Mouse (Mus musculus): ENCODE data around the gene Dkkl1. TPM values are rescaled to one million over a fixed set of nuclear protein-coding genes. Genes with fewer than 3 reads are reported as not detected.

Dkkl1 gene
- polyA plus RNA-seq, 1 experiment: 4.2 TPM

DNA sequence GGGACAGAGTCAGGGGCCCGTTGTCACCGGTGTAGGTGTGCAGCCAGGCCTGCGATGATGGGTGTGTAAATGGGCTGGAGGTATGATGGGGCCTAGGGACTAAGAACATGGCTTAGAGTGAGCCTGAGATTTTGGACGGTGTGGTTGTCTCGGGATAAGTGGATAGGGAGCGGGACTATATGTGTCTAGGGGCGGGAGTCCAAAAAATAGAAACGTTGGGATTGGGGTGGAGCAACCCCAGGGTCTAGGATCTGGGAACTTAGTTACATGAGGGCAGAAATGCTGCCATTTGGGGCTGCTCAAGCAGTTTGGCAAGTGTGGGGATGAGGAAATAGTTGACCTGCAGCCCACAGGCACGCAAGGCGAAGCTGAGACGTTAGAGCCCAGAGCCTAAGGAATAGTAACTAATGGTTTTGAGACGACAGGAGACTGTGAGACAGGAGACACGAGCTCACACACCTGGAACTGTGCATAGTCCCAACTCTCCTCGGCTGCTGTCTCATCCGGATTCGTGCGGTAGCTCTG, 23.8 kb upstream of the Dkkl1 start:
- H3K27ac ChIP-seq (ENCODE audit: insufficient read depth, low read length): peak overlapping the region; percentile 10

GRCm38 (mm10) chr7:45234922-45235571, 23.1 kb upstream of the Dkkl1 start:
- Histone ChIP-seq H3K9ac (ENCODE audit: low read depth, poor library complexity, severe bottlenecking) (peak overlapping the region; percentile 4; the same call in 1 of the 2 replicates), H3K27me3 (ENCODE audit: control insufficient read depth, insufficient read depth, low read length, poor library complexity, severe bottlenecking) (no peaks in the 10 kb centered on the region), H3K4me1 (ENCODE audit: control insufficient read depth, insufficient read depth, low read length) (peaks cover 2% of the 10 kb centered on the region), H3K9me3 (replicated peaks; ENCODE audit: control insufficient read depth, insufficient read depth, low read length, poor library complexity, severe bottlenecking) (no peaks in the 10 kb centered on the region), H3K27ac (ENCODE audit: insufficient read depth, low read length) (peak overlapping the region; percentile 21), H3K4me3 (ENCODE audit: low read depth, low read length) (peak overlapping the region; percentile 51), H3K36me3 (ENCODE audit: control insufficient read depth, insufficient read depth, low read length, poor library complexity, severe bottlenecking) (0 out of 2 replicates have a peak, but pooled peaks cover 5% of the 10 kb centered on the region)
- TF ChIP-seq CTCF (IDR thresholded peaks at IDR 0.05; ENCODE audit: low read depth, low read length): no peak
- TF ChIP-seq POLR2A (IDR thresholded peaks at IDR 0.05; ENCODE audit: insufficient read depth, low read length): peak; percentile 87
- no peak for TF ChIP-seq EP300 (IDR thresholded peaks at IDR 0.05; ENCODE audit: insufficient read depth, low read depth, low read length)

More for the DNA sequence above, 23.8 kb upstream of the Dkkl1 start:
- 0 out of 2 replicates have a peak, but pooled peaks cover 5% of the 10 kb centered on the region for H3K36me3 ChIP-seq (ENCODE audit: control insufficient read depth, insufficient read depth, low read length, poor library complexity, severe bottlenecking)
- H3K4me1 ChIP-seq (ENCODE audit: control insufficient read depth, insufficient read depth, low read length): peaks cover 2% of the 10 kb centered on the region
- TF ChIP-seq CTCF (IDR thresholded peaks at IDR 0.05; ENCODE audit: low read depth, low read length): no peak
- no peak for TF ChIP-seq POLR2A (IDR thresholded peaks at IDR 0.05; ENCODE audit: insufficient read depth, low read length)
- no peak for TF ChIP-seq EP300 (IDR thresholded peaks at IDR 0.05; ENCODE audit: insufficient read depth, low read depth, low read length)
- peak overlapping the region; percentile 4; the same call in 1 of the 2 replicates for H3K9ac ChIP-seq (ENCODE audit: low read depth, poor library complexity, severe bottlenecking)
- no peaks in the 10 kb centered on the region for H3K27me3 ChIP-seq (ENCODE audit: control insufficient read depth, insufficient read depth, low read length, poor library complexity, severe bottlenecking)
- no peaks in the 10 kb centered on the region for H3K9me3 ChIP-seq (replicated peaks; ENCODE audit: control insufficient read depth, insufficient read depth, low read length, poor library complexity, severe bottlenecking)
- H3K4me3 ChIP-seq (ENCODE audit: low read depth, low read length): peak overlapping the region; percentile 51

DNA sequence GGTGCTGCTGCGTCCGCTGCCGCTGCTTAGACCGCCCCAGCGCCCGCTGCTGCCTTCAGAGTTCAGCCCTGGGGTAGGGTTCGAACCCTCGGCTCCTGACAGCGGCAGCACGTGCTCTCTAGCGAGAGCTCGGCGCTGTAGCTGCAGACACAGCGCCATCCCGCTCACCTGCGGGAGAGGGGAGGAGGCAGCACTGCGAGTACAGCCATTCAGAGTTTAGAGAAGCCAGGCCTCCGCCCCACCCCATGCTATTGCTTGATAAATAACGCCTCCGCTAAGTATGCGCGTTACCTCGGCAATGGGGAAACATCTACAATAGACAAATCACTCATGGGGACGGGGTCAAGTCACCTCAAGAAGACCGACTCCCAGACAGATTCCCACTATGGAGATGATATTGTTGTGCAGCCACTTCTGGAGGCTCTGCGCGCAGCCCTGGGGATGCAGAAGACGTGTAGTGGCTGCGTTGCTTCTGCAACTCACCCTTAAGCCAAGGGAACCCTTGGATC, 22.4 kb upstream of the Dkkl1 start:
- Histone ChIP-seq H3K36me3 (ENCODE audit: control insufficient read depth, insufficient read depth, low read length, poor library complexity, severe bottlenecking) (0 out of 2 replicates have a peak, but pooled peaks cover 5% of the 10 kb centered on the region), H3K4me3 (ENCODE audit: low read depth, low read length) (peak overlapping the region; percentile 48), H3K4me1 (ENCODE audit: control insufficient read depth, insufficient read depth, low read length) (peaks cover 4% of the 10 kb centered on the region), H3K27me3 (ENCODE audit: control insufficient read depth, insufficient read depth, low read length, poor library complexity, severe bottlenecking) (no peaks in the 10 kb centered on the region), H3K27ac (ENCODE audit: insufficient read depth, low read length) (peak overlapping the region; percentile 21), H3K9me3 (replicated peaks; ENCODE audit: control insufficient read depth, insufficient read depth, low read length, poor library complexity, severe bottlenecking) (no peaks in the 10 kb centered on the region), H3K9ac (ENCODE audit: low read depth, poor library complexity, severe bottlenecking) (peak overlapping the region; percentile 16; the same call in 1 of the 2 replicates)
- no peak for TF ChIP-seq POLR2A (IDR thresholded peaks at IDR 0.05; ENCODE audit: insufficient read depth, low read length)
- 0 out of 2 replicates have a peak, but pooled peaks have one; percentile 33 for TF ChIP-seq EP300 (IDR thresholded peaks at IDR 0.05; ENCODE audit: insufficient read depth, low read depth, low read length)

GRCm38 (mm10) chr7:45233580-45234332, 21.8 kb upstream of the Dkkl1 start:
- TF ChIP-seq CTCF (IDR thresholded peaks at IDR 0.05; ENCODE audit: low read depth, low read length) (no peak), EP300 (IDR thresholded peaks at IDR 0.05; ENCODE audit: insufficient read depth, low read depth, low read length) (no peak)
- Histone ChIP-seq H3K9ac (ENCODE audit: low read depth, poor library complexity, severe bottlenecking) (peak overlapping the region; percentile 16; the same call in 1 of the 2 replicates), H3K4me1 (ENCODE audit: control insufficient read depth, insufficient read depth, low read length) (peaks cover 7% of the 10 kb centered on the region), H3K36me3 (ENCODE audit: control insufficient read depth, insufficient read depth, low read length, poor library complexity, severe bottlenecking) (0 out of 2 replicates have a peak, but pooled peaks cover 5% of the 10 kb centered on the region), H3K4me3 (ENCODE audit: low read depth, low read length) (peak overlapping the region; percentile 48), H3K9me3 (replicated peaks; ENCODE audit: control insufficient read depth, insufficient read depth, low read length, poor library complexity, severe bottlenecking) (no peaks in the 10 kb centered on the region), H3K27me3 (ENCODE audit: control insufficient read depth, insufficient read depth, low read length, poor library complexity, severe bottlenecking) (no peaks in the 10 kb centered on the region), H3K27ac (ENCODE audit: insufficient read depth, low read length) (no peak overlapping the region)

GRCm38 (mm10) chr7:45232716-45233465, 20.9 kb upstream of the Dkkl1 start:
- H3K4me3 ChIP-seq (ENCODE audit: low read depth, low read length): no peak overlapping the region
- 0 out of 2 replicates have a peak, but pooled peaks cover 5% of the 10 kb centered on the region for H3K36me3 ChIP-seq (ENCODE audit: control insufficient read depth, insufficient read depth, low read length, poor library complexity, severe bottlenecking)
- no peak overlapping the region for H3K27ac ChIP-seq (ENCODE audit: insufficient read depth, low read length)
- H3K9ac ChIP-seq (ENCODE audit: low read depth, poor library complexity, severe bottlenecking): no peak overlapping the region
- no peak for TF ChIP-seq EP300 (IDR thresholded peaks at IDR 0.05; ENCODE audit: insufficient read depth, low read depth, low read length)
- no peak for TF ChIP-seq POLR2A (IDR thresholded peaks at IDR 0.05; ENCODE audit: insufficient read depth, low read length)
- TF ChIP-seq CTCF (IDR thresholded peaks at IDR 0.05; ENCODE audit: low read depth, low read length): no peak
- no peaks in the 10 kb centered on the region for H3K27me3 ChIP-seq (ENCODE audit: control insufficient read depth, insufficient read depth, low read length, poor library complexity, severe bottlenecking)
- peaks cover 8% of the 10 kb centered on the region for H3K4me1 ChIP-seq (ENCODE audit: control insufficient read depth, insufficient read depth, low read length)
- H3K9me3 ChIP-seq (replicated peaks; ENCODE audit: control insufficient read depth, insufficient read depth, low read length, poor library complexity, severe bottlenecking): no peaks in the 10 kb centered on the region
